Mouse (Mus musculus): ENCODE measurements around the gene Uqcrh. TPM values are rescaled to one million over a fixed set of nuclear protein-coding genes. Genes with fewer than 3 reads are reported as not detected.

Uqcrh gene
- total RNA-seq (2021) = 100 to 1,000 TPM; 439 to 769 TPM
- polyA plus RNA-seq (2012; rRNA removed) = 33.6 and 37.9 TPM in 2 replicates
- long read RNA-seq, transcript Uqcrh-202 (4 exons, 547 nt) = major isoform, 181 of 195 reads
- long read RNA-seq, partial matches to known transcripts = 4 of 195 reads
- long read RNA-seq, other reads (novel, unspliced or antisense) = 5 of 195 reads

GRCm38 (mm10) chr4:116074861-116075620 is at the start of gene Uqcrh, which contains the start of gene Lrrc41:
Gene Uqcrh, minus strand, starts transcription at chr4:116075071.
Gene Lrrc41, plus strand, starts transcription at chr4:116075269.
- peak; percentile 95 for DNase-seq

DNA sequence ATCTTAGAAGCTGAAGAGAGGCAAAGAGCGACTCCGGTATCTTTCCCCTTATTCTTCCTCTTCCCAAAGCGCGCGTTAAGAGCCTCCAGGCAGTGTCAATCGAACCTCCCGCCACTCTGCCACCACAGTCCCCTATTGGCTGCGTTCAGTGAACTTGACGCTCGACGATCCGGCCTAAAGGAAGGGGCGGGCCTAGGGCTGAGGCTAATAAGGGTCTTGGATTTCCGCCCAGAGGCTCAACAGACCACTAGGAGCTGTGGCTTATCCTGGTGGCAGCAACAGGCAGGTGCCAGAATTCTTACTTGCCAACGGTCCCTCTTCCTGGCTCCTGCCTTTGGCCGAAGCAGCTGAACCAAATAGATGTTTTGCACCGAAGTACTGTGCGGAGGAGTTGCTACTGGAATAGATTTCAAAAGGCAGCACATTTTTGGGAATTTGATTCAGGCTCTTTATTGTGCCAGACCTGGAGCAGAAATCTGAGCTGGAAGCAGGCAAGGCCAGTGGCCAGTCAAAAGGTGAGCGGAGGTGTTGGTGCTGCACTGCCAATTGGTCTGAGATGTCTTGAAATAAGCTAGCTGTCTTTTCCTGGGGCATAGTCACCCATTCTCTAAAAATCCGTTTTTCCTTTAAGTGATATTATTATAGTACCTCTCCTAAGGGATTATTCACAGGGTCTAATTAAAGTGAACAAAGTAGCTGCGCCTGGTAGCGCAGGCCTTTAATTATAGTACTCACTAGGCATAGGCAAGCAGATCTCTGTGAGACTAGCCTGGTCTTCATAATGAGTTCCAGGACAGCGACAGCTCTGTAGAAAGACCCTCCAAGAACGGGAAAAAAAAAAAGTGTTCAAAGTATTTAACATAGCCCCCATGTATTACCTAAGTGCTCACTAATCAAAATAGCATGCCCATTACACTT is 49.0 kb upstream of the Uqcrh start, which contains the start of the genes Rad54l and Pomgnt1:
Gene Rad54l, minus strand, starts transcription at position 89 of the 918 bp plus-strand sequence.
Gene Pomgnt1, plus strand, starts transcription at position 239 of the 918 bp plus-strand sequence.
- DNase-seq = peak; percentile 87

DNA sequence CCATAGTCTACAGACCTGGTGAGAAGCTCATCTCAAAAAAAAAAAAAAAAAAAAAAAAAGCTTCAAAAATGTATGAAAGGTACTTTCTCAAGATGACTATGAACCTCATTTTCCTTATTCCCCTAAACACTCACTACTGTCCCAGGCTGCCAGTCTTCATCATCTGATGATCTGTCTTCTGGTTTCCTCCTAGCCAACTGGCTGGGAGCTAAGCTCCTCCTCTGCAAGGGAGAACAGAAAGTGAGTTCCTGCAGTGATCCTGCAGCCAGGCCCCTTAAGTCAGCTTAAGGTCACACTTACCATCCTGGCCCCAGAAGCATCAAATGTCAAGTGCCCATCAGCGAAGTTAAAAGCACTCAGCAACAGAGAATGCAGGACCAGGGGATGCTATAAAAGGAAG is 47.9 kb upstream of the Uqcrh start:
- DNase-seq = no peak

- DNase-seq = no peak
Measured at GRCm38 (mm10) chr4:116111486-116111885, 36.6 kb upstream of the Uqcrh start.

DNA sequence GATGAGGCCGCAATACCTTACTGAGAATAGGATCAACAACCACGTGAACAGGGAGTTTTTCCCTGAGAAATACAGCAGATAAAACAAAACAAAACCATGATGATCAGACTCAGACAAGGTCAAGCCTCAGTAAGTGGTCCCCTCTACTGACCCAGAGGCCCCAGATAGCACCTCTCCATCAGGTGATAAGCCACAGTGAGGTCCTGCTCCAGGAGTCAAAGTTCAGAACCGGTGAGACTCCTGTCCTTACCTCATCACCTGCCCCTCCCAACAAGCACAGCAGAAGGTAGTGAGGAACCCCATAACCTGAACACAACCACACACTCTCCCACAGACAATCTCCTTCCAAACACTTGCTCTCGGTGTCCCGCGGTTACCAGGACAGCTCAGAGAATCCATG is 35.8 kb upstream of the Uqcrh start:
- DNase-seq = no peak

- no peak for DNase-seq
Measured at GRCm38 (mm10) chr4:116105278-116105677, 30.4 kb upstream of the Uqcrh start.

DNA sequence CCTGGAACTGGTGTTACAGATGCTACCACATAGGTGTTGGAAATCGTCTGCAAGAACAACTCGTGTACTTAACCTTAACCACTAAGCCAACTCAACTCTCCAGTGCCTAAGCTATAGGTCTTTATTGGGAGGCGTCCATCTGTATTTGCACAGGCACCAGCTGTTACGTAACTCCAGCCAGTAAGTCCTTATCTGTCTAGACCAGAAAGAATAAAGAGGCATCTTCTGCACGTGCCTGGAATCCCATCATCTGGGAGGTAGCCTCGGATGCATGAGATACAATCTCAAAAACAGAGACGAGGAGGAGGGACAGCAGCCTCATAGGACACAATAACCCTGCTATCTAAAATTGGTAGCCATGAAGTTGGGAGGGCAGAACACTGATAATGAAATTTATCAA is 26.1 kb upstream of the Uqcrh start:
- DNase-seq = no peak

DNA sequence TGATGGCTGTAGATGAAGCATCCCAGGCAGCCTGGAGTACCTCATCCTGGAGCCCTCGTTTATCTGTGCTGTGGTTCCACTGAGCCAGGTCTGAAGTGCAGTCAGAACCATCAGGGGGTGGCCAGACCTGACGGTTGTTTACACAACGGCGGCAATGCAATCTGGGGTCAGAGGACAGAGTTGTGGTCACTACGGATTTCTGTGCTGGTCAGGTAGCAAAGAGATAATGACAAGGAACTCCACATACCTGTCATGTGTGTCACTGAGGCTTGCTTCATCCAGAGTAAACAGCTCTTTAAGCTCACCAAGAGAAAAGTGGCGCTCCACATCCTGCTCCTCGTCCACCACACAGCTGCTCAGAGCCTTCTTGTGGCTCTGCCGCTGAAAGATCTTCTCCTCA is 22.3 kb upstream of the Uqcrh start:
- no peak for DNase-seq

GRCm38 (mm10) chr4:116096291-116096690 is 21.4 kb upstream of the Uqcrh start:
- no peak for DNase-seq

DNA sequence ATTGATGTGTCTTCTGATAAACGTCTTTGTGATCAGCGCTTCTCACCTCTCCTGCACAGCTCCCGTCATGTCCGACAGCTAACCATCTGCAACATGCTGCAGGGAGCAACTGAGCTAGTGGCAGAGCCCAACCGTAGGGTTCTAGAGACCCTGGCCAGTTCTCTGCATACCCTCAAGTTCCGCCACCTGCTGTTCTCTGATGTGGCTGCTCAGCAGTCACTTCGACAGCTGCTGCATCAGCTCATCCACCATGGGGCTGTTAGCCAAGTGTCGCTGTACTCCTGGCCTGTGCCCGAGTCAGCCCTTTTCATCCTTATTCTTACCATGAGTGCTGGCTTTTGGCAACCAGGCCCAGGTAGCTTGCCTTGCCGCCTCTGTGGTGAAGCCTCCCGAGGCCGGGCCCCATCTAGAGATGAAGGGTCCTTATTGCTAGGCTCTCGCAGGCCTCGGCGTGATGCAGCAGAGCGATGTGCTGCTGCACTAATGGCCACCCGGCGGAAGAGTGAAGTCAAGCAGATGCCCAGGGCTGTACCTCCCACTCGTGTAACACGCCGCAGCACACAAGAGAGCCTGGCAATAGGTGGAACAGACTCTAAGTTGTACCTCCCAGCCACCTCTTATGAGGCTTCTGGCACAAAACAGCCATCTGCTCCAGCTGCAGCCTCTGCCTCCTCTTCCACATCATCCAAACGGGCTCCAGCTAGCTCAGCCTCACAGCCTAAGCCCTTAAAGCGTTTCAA is 13.8 kb upstream of the Uqcrh start:
- DNase-seq = no peak

DNA sequence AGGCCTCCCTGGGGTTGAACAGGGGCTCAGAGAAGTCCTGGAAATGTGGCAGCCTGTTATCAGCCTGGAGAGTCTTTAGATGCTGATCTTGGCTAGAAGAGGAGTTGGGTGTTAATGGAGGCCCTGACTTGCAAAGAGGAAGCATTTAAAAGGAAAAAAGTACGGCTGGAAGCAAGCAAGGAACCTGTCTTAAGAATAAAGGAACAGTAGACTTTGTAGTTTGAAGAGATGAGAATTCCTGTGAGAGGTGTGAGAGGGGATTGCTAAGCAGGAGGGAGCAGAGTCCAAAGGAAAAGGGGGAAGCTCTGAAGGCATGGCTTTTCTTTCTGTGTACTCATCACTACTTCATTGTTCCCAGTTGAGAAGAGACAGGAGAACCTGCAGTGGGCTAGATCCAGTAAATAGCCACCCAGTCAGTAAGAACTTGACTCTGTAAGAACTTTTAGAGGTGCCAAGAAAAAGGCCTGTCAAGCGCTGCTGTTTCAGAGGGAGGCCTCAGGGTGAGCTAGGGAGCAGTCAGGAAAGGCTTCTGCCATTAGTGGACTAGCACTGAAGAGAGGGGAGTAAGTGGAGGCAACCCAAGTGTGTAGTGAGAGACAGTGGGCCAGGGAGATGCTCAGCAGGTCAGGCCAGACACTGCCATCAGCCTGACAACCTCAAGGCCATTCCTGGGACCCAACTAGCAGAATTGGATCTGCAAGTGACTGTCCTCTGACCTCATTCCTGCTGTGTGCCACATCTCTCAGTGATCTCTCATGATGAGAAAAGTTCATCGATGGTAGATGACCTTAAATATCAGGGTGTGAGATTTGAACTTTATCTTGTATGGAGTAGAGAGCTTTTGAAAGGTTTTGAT is 2.6 kb upstream of the Uqcrh start:
- peak; percentile 54 for DNase-seq

DNA sequence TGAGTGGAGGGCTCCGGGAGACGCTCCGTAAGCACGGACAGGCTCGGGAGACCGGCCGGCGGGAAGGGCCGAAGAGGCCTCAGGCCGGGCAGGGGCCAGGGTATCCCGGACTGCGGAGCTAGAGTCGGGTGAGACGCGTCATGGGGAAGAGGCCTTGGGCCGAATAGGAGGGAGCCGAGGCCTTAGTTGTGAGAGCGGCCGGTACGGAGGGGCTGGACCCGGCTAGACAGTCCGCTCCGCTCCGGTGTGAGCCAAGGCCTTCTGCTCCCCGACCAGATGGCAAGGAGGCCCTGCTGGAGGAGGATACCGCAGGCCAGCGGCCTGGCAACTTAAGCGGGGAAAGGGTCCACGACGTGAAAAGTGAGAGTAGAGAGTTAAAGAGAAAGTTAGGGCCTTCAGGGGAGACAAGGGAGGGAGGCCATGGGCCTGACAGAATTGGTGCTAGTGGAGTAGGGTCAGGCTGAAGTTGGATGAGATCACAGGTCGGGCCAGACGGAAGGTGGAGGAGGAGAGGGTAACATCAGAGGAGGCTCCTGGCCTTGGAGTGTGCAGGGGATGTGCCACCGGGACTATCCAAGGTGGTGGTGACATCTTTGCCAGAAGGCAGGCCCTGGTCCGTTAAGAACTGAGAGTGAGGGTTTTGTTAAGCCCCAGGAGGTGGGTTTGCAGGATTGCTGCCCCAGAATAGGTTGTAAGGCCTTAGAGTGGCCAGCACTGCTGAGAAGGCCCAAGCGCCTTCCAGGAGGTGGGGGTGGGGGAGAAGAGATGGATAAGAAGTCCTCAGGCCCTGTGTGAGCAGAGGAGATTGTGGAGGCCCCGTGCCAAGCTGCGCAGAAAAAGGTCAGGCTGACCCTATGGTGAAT is 1.7 kb upstream of the Uqcrh start:
- DNase-seq = peak; percentile 81

- peak; percentile 85 for DNase-seq
Measured at GRCm38 (mm10) chr4:116075631-116076368, 929 bp upstream of the Uqcrh start.

DNA sequence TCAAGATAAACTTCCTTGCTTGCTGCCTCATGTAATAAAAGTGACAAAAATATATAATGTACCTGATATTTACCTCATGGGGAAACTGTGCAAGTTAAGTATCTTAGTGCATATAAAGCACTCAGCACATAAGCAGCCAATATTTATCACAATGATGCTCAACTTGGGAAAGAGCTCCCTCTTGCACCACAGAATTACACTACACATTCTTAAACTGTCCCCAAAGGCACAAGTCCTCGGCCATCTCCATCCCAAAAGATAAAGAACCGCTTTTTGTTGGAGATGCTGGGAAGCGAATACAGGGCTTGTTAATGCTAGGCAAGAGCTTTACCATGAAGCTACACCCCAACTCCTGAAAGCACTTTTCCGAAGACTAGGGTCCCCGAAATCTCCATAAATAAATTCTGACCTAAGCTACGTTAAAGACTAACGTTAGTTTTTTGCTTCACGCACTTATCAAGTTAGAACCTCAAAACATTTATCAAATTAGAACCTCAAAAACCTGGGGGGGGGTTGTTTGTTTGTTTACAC is 661 bp downstream of the Uqcrh start:
- peak; percentile 28 for DNase-seq

- no peak for DNase-seq
Measured at GRCm38 (mm10) chr4:116073146-116073545, 1.7 kb downstream of the Uqcrh start.

- no peak for DNase-seq
Measured at GRCm38 (mm10) chr4:116070116-116070515, 4.8 kb downstream of the Uqcrh start.

DNA sequence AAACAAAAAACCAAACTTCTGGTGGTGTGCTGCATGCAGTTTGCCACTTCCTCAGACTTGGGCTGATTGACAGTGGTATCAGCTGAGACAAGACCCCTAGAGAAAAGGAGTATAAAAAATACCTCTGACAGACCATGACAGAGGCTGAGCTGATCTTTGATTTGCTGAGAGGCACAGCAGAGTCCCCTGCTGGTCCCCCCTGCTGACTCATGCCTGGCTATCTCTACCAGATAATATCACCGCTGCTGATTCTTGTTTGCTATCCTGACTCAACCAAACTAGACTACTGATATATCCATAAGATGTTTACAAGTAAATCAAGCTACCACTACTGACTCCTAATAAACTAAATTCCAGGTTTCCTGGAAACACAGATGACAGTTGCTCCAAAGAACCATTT is 11.0 kb downstream of the Uqcrh start:
- DNase-seq = no peak

GRCm38 (mm10) chr4:116059012-116059726 is 15.7 kb downstream of the Uqcrh start:
- no peak for DNase-seq

Measured in adrenal gland, adult 2 months (tissue).